Mouse (Mus musculus) limb, embryonic 12.5 days (tissue): ENCODE results near the gene Ndufs2. TPM values are rescaled to one million over a fixed set of nuclear protein-coding genes. Genes with fewer than 3 reads are reported as not detected.

ENCODE experiments used
- ATAC-seq: fragments of 200-750 bp; cut with Nextera tagmentation; 2 replicates; pipeline ENCODE4 v1.8.0; 2017; ENCODE audit warnings: low read depth, moderate TSS enrichment; ENCODE audit not compliant: insufficient number of reproducible peaks, insufficient read depth, low FRiP score, low TSS enrichment
- H3K27ac ChIP-seq: fragments of 300-500 bp; sonication (generic); 2 replicates; pipeline ENCODE4 v1.5.1; 2016; ENCODE audit warnings: mild to moderate bottlenecking, moderate library complexity
- H3K27me3 ChIP-seq: fragments of 300-500 bp; sonication (generic); 2 replicates; pipeline ENCODE4 v1.6.1; 2016; ENCODE audit warnings: mild to moderate bottlenecking, moderate library complexity
- H3K36me3 ChIP-seq: fragments of 300-500 bp; sonication (generic); 2 replicates; pipeline ENCODE4 v1.6.1; 2016; ENCODE audit warnings: mild to moderate bottlenecking, moderate library complexity
- H3K4me1 ChIP-seq: fragments of 300-500 bp; sonication (generic); replicated peaks from 2 replicates; pipeline ENCODE4 v1.6.1; 2016
- H3K4me2 ChIP-seq: fragments of 300-500 bp; sonication (generic); 2 replicates; pipeline ENCODE4 v1.6.1; 2016; ENCODE audit warnings: mild to moderate bottlenecking, moderate library complexity
- H3K4me3 ChIP-seq: fragments of 300-500 bp; sonication (generic); replicated peaks from 2 replicates; pipeline ENCODE4 v1.5.1; 2016; ENCODE audit warnings: mild to moderate bottlenecking
- H3K9ac ChIP-seq: fragments of 300-500 bp; sonication (generic); replicated peaks from 2 replicates; pipeline ENCODE4 v1.6.1; 2016; ENCODE audit warnings: mild to moderate bottlenecking, moderate library complexity
- H3K9me3 ChIP-seq: fragments of 300-500 bp; sonication (generic); 2 replicates; pipeline ENCODE4 v1.6.1; 2016; ENCODE audit warnings: mild to moderate bottlenecking, moderate library complexity
- WGBS: fragments of 180-500 bp; shearing (Covaris S2); methylation state at CpG from one replicate; pipeline ENCODE4 v1.1.7; 2016; 5-methylcytosine and 5-hydroxymethylcytosine counted together
- polyA plus RNA-seq: library from polyadenylated mRNA; unstranded; fragments of >200 nt; fragmentation: Nextera tagmentation; extraction: Ambion mirVana; gene quantifications from 2 replicates; pipeline ENCODE4 v1.2.1, GENCODE M21; 2016

Gene Ndufs2
- polyA plus RNA-seq, 1 experiment from 2014 or later, result 251 TPM

GRCm38 (mm10) chr1:171205704-171206493, 45.3 kb downstream of the Ndufs2 start:
- H3K27ac ChIP-seq, result no peak overlapping the region
- H3K36me3 ChIP-seq, result no peaks in the 10 kb centered on the region
- no peaks in the 10 kb centered on the region for H3K4me1 ChIP-seq
- H3K9ac ChIP-seq, result no peak overlapping the region
- H3K27me3 ChIP-seq, result peaks cover 10% of the 10 kb centered on the region; the same call in 1 of the 2 replicates
- ATAC-seq, result no peak
- H3K9me3 ChIP-seq, result no peaks in the 10 kb centered on the region
- WGBS, result 76% methylated on average over 6 of the region's 6 CpGs
- no peak overlapping the region for H3K4me2 ChIP-seq
- no peak overlapping the region for H3K4me3 ChIP-seq

GRCm38 (mm10) chr1:171204249-171204644, 46.9 kb downstream of the Ndufs2 start:
- H3K9me3 ChIP-seq, result no peaks in the 10 kb centered on the region
- no peaks in the 10 kb centered on the region for H3K4me1 ChIP-seq
- H3K9ac ChIP-seq, result no peak overlapping the region
- H3K4me3 ChIP-seq, result no peak overlapping the region
- H3K27me3 ChIP-seq, result peaks cover 4% of the 10 kb centered on the region; the same call in 1 of the 2 replicates
- no peak overlapping the region for H3K27ac ChIP-seq
- H3K4me2 ChIP-seq, result no peak overlapping the region
- H3K36me3 ChIP-seq, result no peaks in the 10 kb centered on the region
- WGBS, result 21% methylated on average over 7 of the region's 7 CpGs
- no peak for ATAC-seq

- no peak for ATAC-seq
- H3K4me2 ChIP-seq, result no peak overlapping the region
- no peaks in the 10 kb centered on the region for H3K4me1 ChIP-seq
- no peak overlapping the region for H3K4me3 ChIP-seq
- 65% methylated on average over 9 of the region's 11 CpGs for WGBS
- H3K27ac ChIP-seq, result no peak overlapping the region
- H3K27me3 ChIP-seq, result peaks cover 7% of the 10 kb centered on the region; the same call in 1 of the 2 replicates
- H3K9ac ChIP-seq, result no peak overlapping the region
- no peaks in the 10 kb centered on the region for H3K9me3 ChIP-seq
- no peaks in the 10 kb centered on the region for H3K36me3 ChIP-seq
These were observed 47.5 kb downstream of the Ndufs2 start for GRCm38 (mm10) chr1:171203471-171204248.

- ATAC-seq, result no peak
- Histone ChIP-seq H3K4me2 (no peak overlapping the region), H3K9me3 (no peaks in the 10 kb centered on the region), H3K36me3 (no peaks in the 10 kb centered on the region), H3K27me3 (peaks cover 23% of the 10 kb centered on the region), H3K4me3 (no peak overlapping the region), H3K4me1 (peaks cover 7% of the 10 kb centered on the region), H3K27ac (no peak overlapping the region), H3K9ac (no peak overlapping the region)
- 98% methylated on average over 1 of the region's 1 CpGs for WGBS
These were observed 50.4 kb downstream of the Ndufs2 start for GRCm38 (mm10) chr1:171200769-171201168.

DNA sequence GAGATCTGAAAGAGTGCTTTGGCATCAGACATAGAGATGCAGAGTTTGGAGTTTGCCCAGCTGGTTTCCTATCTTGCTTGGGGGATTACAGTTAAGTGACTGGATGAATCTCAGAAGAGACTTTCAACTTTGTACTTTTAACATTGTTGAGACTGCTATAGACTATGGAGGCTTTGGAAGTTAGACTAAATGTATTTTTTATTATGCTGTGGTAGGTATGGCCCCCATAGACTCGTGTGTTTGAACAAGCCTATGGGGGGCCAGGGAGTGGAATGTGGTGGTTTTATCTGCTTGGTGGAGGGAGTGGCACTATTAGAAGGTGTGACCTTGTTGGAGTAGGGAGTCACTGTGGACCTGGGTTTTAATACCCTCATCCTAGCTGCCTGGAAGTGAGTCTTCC, 51.7 kb downstream of the Ndufs2 start:
- H3K4me3 ChIP-seq, result no peak overlapping the region
- H3K27me3 ChIP-seq, result peaks cover 34% of the 10 kb centered on the region
- 50% methylated on average over 1 of the region's 1 CpGs for WGBS
- no peaks in the 10 kb centered on the region for H3K9me3 ChIP-seq
- H3K4me2 ChIP-seq, result no peak overlapping the region
- H3K4me1 ChIP-seq, result peaks cover 16% of the 10 kb centered on the region
- H3K27ac ChIP-seq, result no peak overlapping the region
- no peak overlapping the region for H3K9ac ChIP-seq
- no peaks in the 10 kb centered on the region for H3K36me3 ChIP-seq
- ATAC-seq, result no peak

DNA sequence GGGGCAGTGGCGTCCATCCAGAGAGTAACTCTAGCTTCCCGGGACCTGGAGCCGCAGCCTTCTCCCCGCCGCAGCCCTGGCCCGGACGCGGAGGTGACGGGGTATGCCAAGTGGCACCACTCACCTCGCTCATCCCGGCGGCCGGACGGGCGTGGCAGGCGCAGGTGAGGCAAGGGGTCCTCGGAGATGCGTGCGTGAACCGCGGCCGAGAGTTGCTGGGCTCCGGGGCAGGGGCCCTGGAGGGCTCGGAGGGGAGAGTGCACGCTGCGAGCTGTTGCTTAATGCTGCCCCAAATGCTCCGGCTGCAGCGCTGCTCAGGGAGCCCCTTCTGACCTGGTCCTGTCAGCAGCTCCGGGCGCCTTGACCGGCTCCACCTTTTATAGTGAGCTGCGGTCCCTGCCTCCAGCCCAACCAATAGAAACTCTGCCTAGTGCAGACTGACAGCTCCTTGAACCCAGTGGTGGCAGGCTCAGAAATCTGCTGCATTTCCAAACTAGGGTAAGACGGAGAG, 55.2 kb downstream of the Ndufs2 start, which contains the start of gene Pcp4l1:
Gene Pcp4l1, minus strand, starts transcription at position 382 of the 511 bp plus-strand sequence.
- ATAC-seq, result 0 out of 2 replicates have a peak, but pooled peaks have one; percentile 62

DNA sequence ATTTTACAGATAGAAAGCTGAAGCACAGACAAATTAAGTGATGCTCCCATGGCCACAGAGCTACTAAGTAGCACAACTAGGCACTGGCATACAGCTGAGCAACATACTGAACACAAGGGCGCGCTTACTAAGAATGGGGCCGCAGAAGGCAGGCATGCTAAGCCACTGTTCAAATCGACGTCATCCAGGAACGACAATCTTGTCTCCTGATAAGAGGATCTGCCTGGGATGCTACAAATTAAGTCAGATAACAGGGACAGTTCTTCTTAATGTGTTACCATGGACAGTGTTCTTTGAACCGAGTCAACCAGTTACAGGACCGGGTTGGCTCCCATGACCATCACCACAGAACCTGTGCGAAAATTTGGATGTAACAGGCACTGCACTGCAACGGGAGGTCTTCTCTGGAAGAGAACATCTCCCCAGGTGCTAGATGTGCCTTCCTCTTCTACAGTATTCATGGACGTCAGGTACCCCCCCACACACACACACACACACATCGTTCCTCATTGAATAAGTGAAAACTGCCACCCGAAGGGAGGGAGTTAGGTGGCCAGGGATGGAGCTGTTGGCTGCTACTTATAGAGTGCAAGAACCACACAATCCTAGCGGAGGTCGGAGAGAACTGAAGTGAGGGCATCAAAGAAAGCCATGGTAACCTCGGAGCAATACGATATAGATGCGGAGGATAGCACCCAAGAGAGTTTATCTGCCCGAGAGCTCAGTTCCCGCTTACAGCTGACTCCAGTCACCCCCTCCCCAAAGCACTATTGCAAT, 56.0 kb downstream of the Ndufs2 start:
- peak overlapping the region; percentile 60 for H3K9ac ChIP-seq
- peaks cover 66% of the 10 kb centered on the region for H3K27me3 ChIP-seq
- no peaks in the 10 kb centered on the region for H3K36me3 ChIP-seq
- peaks cover 36% of the 10 kb centered on the region for H3K4me1 ChIP-seq
- H3K4me2 ChIP-seq, result peak overlapping the region; percentile 99
- H3K27ac ChIP-seq, result no peak overlapping the region
- H3K9me3 ChIP-seq, result no peaks in the 10 kb centered on the region
- WGBS, result 7% methylated on average over 20 of the region's 20 CpGs
- peak overlapping the region; percentile 57 for H3K4me3 ChIP-seq
- no peak for ATAC-seq

More for the DNA sequence above, 55.2 kb downstream of the Ndufs2 start, which contains the start of gene Pcp4l1:
- Histone ChIP-seq H3K4me3 (peak within 1 kb of the TSS; percentile 57), H3K9me3 (no peaks in the 10 kb centered on the region), H3K27ac (no peak within 1 kb of the TSS), H3K4me2 (peak within 1 kb of the TSS; percentile 99), H3K9ac (peak within 1 kb of the TSS; percentile 60), H3K36me3 (no peaks in the 10 kb centered on the region), H3K27me3 (peaks cover 64% of the 10 kb centered on the region), H3K4me1 (peaks cover 36% of the 10 kb centered on the region)
- under 1% methylated on average over 33 of the region's 33 CpGs for WGBS

GRCm38 (mm10) chr1:171193911-171194830, 57.0 kb downstream of the Ndufs2 start:
- peaks cover 41% of the 10 kb centered on the region for H3K4me1 ChIP-seq
- H3K4me3 ChIP-seq, result no peak overlapping the region
- H3K9me3 ChIP-seq, result no peaks in the 10 kb centered on the region
- no peak for ATAC-seq
- no peak overlapping the region for H3K9ac ChIP-seq
- H3K27me3 ChIP-seq, result peaks cover 63% of the 10 kb centered on the region
- no peak overlapping the region for H3K27ac ChIP-seq
- H3K36me3 ChIP-seq, result no peaks in the 10 kb centered on the region
- WGBS, result 25% methylated on average over 11 of the region's 11 CpGs
- peak overlapping the region; percentile 48 for H3K4me2 ChIP-seq

DNA sequence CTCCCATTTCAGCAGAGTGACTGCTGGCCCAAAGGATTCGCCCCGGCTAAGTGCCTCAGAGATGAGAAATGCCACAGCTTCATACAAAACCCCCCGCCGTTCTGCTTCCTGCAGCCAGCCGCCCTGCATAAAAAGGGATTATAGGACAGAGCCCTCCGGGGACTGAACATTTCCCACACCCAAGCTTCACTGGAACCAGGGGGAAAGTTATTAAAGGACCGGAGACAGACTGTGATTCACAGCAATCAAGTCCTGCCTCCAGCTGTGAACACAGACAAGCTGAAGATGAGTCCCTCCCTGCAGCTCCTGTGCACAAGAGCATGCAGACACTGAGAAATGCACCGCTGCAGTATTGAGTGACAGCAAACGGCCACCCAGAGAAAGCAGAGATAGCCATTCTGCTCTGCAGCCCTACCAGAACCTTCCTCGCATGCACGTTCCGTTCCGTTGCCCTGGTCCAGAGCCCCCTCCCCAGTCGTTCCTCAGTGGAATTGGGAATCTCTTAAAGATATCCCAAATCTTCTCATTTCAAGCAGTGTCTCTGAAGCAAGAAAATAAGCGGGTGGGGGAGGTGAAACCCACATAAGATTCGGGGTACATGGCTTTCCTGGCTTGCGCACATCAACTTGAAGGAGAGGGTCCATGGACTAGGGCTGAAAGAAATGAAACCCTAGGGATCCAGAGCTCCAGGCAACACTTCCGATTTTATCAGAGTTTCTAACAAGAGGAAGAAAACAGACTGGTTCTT, 57.9 kb downstream of the Ndufs2 start:
- H3K4me2 ChIP-seq, result peak overlapping the region; percentile 48
- no peaks in the 10 kb centered on the region for H3K9me3 ChIP-seq
- peaks cover 61% of the 10 kb centered on the region for H3K27me3 ChIP-seq
- no peaks in the 10 kb centered on the region for H3K36me3 ChIP-seq
- no peak for ATAC-seq
- H3K4me3 ChIP-seq, result peak overlapping the region; percentile 25
- H3K4me1 ChIP-seq, result peaks cover 45% of the 10 kb centered on the region
- H3K27ac ChIP-seq, result no peak overlapping the region
- no peak overlapping the region; the same call in 1 of the 2 replicates for H3K9ac ChIP-seq
- 2% methylated on average over 18 of the region's 18 CpGs for WGBS
